Mouse (Mus musculus): ENCODE measurements at regions not wholly inside any gene's neighbourhood (a gene's known extent, or its start where the extent isn't known, plus 50 kb on each side); places are given as distances from the start of the nearest gene placed in this dataset.
"Not testable (repeated sequence)": the region's sequence is repeated elsewhere in the genome, so short reads cannot be mapped to it uniquely, and the experiment has no call there.

GRCm38 (mm10) chrX:19341231-19342007 is 139.7 kb downstream of the Tex13c3 start:
- TF ChIP-seq POLR2A (IDR thresholded peaks at IDR 0.05; ENCODE audit: insufficient read length, low read depth); MYOG (IDR thresholded peaks at IDR 0.05; ENCODE audit: control insufficient read depth in 1 of 3, insufficient read depth in 1 of 3, insufficient read length in 2 of 3, low read depth in 2 of 3); CEBPB (IDR thresholded peaks at IDR 0.05; ENCODE audit: insufficient read depth, poor library complexity, severe bottlenecking); USF1 (IDR thresholded peaks at IDR 0.05; ENCODE audit: low read depth); REST (IDR thresholded peaks at IDR 0.05; ENCODE audit: insufficient read depth, insufficient read length); MYOD1 (IDR thresholded peaks at IDR 0.05; ENCODE audit: control insufficient read depth in 1 of 3, insufficient read length in 2 of 3, low read depth in 2 of 3); E2F4 (IDR thresholded peaks at IDR 0.05; ENCODE audit: insufficient read depth); POLR2AphosphoS2 (IDR thresholded peaks at IDR 0.05; ENCODE audit: insufficient read length, low read depth); SRF (IDR thresholded peaks at IDR 0.05; ENCODE audit: control insufficient read depth, insufficient read length, low read depth); MAX (IDR thresholded peaks at IDR 0.05; ENCODE audit: low read depth); TCF12 (IDR thresholded peaks at IDR 0.05; ENCODE audit: insufficient read depth, poor library complexity, severe bottlenecking); TCF3 (IDR thresholded peaks at IDR 0.05; ENCODE audit: insufficient read length, low read depth): not testable (repeated sequence)
